Mouse (Mus musculus) heart, embryonic 10.5 days (tissue): ENCODE measurements at regions not wholly inside any gene's neighbourhood (a gene's known extent, or its start where the extent isn't known, plus 50 kb on each side); places are given as distances from the start of the nearest gene placed in this dataset.

ENCODE experiments used
- DNase-seq: peaks from one replicate; pipeline ENCODE4 v3.0.0-alpha.2; 2017; ENCODE audit warnings: low spot score
- H3K27ac ChIP-seq: fragments of 300-500 bp; sonication (generic); 2 replicates; pipeline ENCODE4 v1.5.1; 2016; ENCODE audit warnings: mild to moderate bottlenecking
- H3K27me3 ChIP-seq: fragments of 300-500 bp; sonication (generic); 2 replicates; pipeline ENCODE4 v1.6.1; 2016; ENCODE audit warnings: mild to moderate bottlenecking; ENCODE audit not compliant: poor library complexity, insufficient read depth, severe bottlenecking
- H3K36me3 ChIP-seq: fragments of 300-500 bp; sonication (generic); 2 replicates; pipeline ENCODE4 v1.6.1; 2016; ENCODE audit warnings: mild to moderate bottlenecking, moderate library complexity
- H3K4me1 ChIP-seq: fragments of 300-500 bp; sonication (generic); 2 replicates; pipeline ENCODE4 v1.6.1; 2016; ENCODE audit warnings: mild to moderate bottlenecking
- H3K4me3 ChIP-seq: fragments of 300-500 bp; sonication (generic); 2 replicates; pipeline ENCODE4 v1.5.1; 2016; ENCODE audit warnings: mild to moderate bottlenecking, moderate library complexity
- H3K9me3 ChIP-seq: fragments of 300-500 bp; sonication (generic); 2 replicates; pipeline ENCODE4 v1.6.1; 2016; ENCODE audit warnings: mild to moderate bottlenecking, moderate library complexity
- WGBS: fragments of 180-500 bp; shearing (Covaris S2); methylation state at CpG from one replicate; pipeline ENCODE4 v1.1.7; 2016; 5-methylcytosine and 5-hydroxymethylcytosine counted together

DNA sequence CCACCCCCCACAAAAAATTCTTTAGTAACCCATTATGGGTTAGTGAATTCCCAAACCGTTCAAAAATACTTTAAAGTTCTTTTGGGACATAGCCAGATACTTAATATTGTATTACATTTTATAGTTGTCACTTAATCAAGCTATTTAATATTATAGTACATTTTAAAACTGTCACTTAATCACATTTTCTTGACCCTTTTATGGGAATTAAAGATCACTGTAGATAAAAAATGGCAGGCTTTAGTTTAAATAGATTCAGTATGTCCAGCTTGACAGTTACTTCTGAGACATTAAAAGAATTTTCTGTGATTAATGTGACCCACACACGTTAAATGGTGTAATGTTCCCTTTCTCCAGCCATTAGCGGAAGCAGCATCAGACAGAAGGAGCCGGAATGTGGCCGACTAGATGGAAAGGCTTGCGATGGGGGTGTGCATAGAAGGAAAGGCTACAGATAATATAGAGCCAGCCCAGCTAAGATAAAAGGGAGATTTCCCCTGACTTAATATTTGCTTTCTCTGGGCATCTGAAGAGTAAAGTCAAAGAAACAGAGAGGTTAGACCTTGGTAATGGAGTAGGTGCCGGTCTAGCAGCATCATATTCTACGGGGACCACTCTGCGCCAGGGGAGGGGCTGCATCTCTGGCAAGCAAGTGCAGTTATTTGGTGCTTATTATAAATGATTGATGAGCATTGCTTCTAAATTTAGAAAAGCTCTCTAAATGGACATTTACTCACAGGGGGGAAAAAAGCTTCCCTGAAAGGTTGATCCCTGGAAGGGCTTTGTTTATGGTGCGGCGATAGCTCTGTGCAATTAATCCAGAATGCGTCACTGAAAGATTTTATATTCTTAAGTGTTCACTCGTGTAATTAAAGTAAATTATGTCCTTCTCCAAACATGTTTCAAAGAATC, 331.8 kb upstream of the Meis1 start:
- DNase-seq = no peak
- Histone ChIP-seq H3K4me3 (no peak overlapping the region), H3K36me3 (no peaks in the 10 kb centered on the region), H3K27me3 (no peaks in the 10 kb centered on the region), H3K4me1 (no peaks in the 10 kb centered on the region), H3K9me3 (no peaks in the 10 kb centered on the region), H3K27ac (no peak overlapping the region)
- 64% methylated on average over 13 of the region's 13 CpGs for WGBS

DNA sequence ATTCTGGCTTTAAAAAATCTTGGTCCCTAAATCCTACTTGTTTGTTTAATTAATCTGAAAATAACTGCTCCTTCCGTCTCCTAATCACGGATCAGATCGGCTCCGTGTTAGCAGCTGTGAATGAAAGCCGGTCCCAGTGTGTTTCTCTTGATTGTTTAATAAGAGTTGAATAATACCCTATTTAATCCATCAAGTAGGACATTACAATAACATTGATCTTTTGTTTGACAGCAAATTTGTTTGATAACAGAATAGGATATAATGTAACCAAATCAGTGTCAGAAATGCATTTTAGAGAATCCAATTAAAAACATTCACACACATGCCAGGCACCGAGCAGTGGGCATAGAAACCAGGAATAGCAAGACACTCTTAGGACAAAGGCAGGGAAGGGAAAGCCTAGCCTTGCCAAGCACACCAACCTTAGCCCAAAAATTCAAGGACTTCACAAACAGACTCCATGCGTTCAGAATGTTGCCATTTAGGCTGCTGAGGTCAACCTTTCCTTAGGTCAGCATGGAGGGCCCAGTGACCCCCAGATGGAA, 332.5 kb upstream of the Meis1 start:
- Histone ChIP-seq H3K27ac (no peak overlapping the region), H3K4me3 (no peak overlapping the region), H3K9me3 (no peaks in the 10 kb centered on the region), H3K36me3 (no peaks in the 10 kb centered on the region), H3K27me3 (no peaks in the 10 kb centered on the region), H3K4me1 (no peaks in the 10 kb centered on the region)
- DNase-seq = no peak
- WGBS = 75% methylated on average over 7 of the region's 7 CpGs

DNA sequence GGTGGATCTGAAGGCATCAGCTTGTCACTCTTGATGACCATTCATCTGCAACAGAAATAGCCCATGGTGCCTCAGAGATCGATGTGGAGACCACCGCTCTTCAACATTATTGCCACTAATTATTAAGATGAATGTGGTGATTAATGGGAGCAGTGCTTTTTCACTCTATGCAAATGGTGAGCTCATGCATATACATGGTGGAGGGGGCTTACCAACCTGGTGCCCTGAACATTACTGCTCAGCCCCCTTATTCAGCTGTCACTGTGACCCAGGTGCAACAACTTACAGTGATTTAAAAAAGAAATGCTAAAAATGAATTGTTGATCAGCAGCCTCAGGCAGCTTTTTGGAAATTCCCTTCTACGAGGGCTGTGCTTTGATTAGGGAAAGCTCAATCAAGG, 334.9 kb upstream of the Meis1 start:
- WGBS = 82% methylated on average over 3 of the region's 3 CpGs
- no peaks in the 10 kb centered on the region for H3K9me3 ChIP-seq
- H3K27me3 ChIP-seq = no peaks in the 10 kb centered on the region
- no peaks in the 10 kb centered on the region for H3K36me3 ChIP-seq
- H3K4me3 ChIP-seq = no peak overlapping the region
- DNase-seq = no peak
- no peaks in the 10 kb centered on the region for H3K4me1 ChIP-seq
- no peak overlapping the region for H3K27ac ChIP-seq

DNA sequence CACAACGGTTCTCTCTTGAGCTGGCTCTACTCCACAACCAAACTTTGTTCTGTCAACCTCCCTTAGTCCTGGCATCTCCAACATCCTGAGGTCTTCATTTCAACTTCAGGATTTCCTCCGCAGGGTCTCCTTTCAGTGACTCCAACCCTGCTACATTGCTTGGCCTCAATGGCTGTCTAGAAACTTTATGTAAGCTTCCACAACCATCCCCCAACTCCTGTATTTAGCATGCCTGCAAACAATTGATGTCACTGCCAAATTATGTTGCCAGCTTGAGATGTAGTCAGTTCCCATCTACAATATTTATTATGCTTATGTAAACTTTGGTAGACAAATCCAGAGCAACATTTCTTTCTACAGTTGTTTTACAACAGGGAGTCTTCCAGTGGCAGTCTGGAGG, 336.4 kb upstream of the Meis1 start:
- H3K4me1 ChIP-seq = no peaks in the 10 kb centered on the region
- no peaks in the 10 kb centered on the region for H3K36me3 ChIP-seq
- DNase-seq = no peak
- 75% methylated on average over 2 of the region's 2 CpGs for WGBS
- H3K4me3 ChIP-seq = no peak overlapping the region
- H3K27me3 ChIP-seq = no peaks in the 10 kb centered on the region
- no peak overlapping the region for H3K27ac ChIP-seq
- no peaks in the 10 kb centered on the region for H3K9me3 ChIP-seq

DNA sequence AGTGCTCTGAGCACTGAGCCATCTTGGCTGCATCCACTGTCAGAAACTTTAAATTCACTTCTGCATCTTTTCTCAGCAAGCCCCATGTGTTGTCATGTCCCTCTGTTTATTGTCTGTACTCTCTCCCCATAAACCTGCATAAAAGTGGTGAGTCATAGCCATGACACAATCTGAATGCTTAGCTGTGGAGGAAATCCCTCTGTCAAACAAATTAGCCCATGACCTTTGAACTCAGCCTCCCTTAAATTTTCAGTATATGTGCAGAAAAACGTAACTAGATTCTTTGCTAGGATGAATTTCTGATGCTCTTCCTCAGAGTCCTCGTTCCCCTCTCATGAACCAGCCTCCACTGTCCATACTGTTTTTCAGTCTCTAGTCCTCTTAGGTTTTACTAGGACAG, 337.4 kb upstream of the Meis1 start:
- H3K27me3 ChIP-seq = no peaks in the 10 kb centered on the region
- no peaks in the 10 kb centered on the region for H3K9me3 ChIP-seq
- H3K4me1 ChIP-seq = no peaks in the 10 kb centered on the region
- 63% methylated on average over 2 of the region's 2 CpGs for WGBS
- H3K27ac ChIP-seq = no peak overlapping the region
- no peaks in the 10 kb centered on the region for H3K36me3 ChIP-seq
- no peak for DNase-seq
- H3K4me3 ChIP-seq = no peak overlapping the region

DNA sequence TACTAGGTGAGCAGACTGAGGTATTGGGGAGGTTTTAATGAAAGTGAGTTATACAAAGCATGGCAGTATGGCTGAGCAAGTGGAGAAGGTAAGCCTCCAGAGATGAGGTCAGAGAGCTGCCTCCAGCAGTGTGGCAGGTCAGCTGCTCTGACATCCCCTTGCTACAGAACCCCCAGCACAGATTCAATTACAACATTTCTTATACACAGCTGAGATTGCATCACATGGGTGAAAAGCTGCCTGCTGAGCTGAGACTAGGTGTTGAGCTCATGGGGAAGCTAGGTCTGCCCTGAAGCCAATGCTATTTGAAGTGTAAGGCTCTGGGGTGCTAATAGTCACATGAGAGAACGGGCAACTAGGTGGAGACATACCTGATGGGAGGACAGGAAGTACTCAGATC, 350.4 kb upstream of the Meis1 start:
- Histone ChIP-seq H3K27me3 (no peaks in the 10 kb centered on the region), H3K36me3 (no peaks in the 10 kb centered on the region), H3K27ac (no peak overlapping the region), H3K4me3 (no peak overlapping the region), H3K4me1 (peaks cover 8% of the 10 kb centered on the region; the same call in 1 of the 2 replicates), H3K9me3 (no peaks in the 10 kb centered on the region)
- 48% methylated on average over 1 of the region's 1 CpGs for WGBS
- DNase-seq = no peak

DNA sequence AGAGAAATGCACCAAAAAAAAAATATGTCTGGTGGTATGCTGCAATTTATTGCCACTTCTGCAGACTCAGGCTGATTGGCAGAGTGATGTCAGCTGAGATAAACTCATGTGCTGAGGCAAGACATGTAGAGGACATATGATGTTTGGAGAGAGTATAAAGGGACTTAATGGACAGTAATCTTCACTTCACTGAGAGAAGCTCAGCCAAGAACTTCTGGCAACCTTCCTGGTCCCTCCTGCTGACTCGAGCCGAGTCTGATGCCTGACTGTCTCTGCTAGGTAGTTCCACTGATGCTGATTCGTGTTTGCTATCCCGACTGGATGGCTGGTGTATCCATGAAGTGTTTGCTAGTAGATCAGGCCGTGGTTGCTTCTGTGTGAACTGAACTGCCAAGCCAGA, 354.7 kb upstream of the Meis1 start:
- no peaks in the 10 kb centered on the region for H3K9me3 ChIP-seq
- H3K27ac ChIP-seq = no peak overlapping the region
- no peak overlapping the region for H3K4me3 ChIP-seq
- no peak for DNase-seq
- no peaks in the 10 kb centered on the region for H3K27me3 ChIP-seq
- 72% methylated on average over 5 of the region's 5 CpGs for WGBS
- H3K36me3 ChIP-seq = no peaks in the 10 kb centered on the region
- peaks cover 8% of the 10 kb centered on the region; the same call in 1 of the 2 replicates for H3K4me1 ChIP-seq

DNA sequence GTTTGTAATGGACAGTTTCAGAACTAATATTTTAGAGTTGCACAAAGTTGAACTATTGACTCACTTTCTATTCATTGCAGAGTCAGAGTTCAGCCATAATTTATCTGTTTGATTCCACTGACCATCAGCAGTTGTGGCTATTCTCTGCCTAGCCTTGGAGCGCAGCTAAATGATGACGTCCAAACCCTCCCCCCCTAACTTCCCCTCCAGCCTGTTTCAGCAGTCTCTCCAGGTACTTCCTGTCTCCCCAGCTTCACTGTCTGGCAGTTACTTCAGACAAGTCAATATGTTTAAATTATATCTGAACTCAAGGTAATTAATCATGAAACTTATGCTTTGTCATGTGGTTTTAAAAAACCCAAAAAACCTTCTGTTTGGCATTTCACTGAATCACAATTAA, 362.1 kb upstream of the Meis1 start:
- no peaks in the 10 kb centered on the region for H3K4me1 ChIP-seq
- no peak for DNase-seq

DNA sequence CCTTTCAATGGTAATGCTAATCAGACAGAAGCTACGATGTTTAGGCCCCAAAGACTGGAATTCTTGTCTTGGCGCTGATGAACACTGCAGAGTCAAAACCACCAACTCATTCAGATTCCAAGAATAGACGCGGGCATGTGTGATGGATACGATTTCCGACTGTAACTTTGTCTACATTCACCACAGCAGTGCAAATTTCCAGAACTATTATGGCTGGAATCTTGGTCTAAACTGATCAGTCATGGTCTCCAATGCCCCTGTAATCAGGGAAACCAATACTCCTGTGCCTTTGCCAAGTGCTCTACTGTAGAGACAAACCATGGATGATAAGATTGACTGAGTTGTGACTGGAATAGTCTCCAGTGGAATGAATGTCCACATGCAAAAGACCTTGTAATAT, 370.4 kb upstream of the Meis1 start:
- H3K9me3 ChIP-seq = no peaks in the 10 kb centered on the region
- H3K36me3 ChIP-seq = no peaks in the 10 kb centered on the region
- H3K4me3 ChIP-seq = no peak overlapping the region
- H3K27ac ChIP-seq = no peak overlapping the region
- H3K27me3 ChIP-seq = no peaks in the 10 kb centered on the region
- no peak for DNase-seq
- no peaks in the 10 kb centered on the region for H3K4me1 ChIP-seq
- WGBS = 91% methylated on average over 6 of the region's 6 CpGs

More for the DNA sequence above, 362.1 kb upstream of the Meis1 start:
- Histone ChIP-seq H3K9me3 (no peaks in the 10 kb centered on the region), H3K36me3 (no peaks in the 10 kb centered on the region), H3K27ac (no peak overlapping the region), H3K4me3 (no peak overlapping the region), H3K27me3 (no peaks in the 10 kb centered on the region)
- WGBS = 48% methylated on average over 2 of the region's 2 CpGs

DNA sequence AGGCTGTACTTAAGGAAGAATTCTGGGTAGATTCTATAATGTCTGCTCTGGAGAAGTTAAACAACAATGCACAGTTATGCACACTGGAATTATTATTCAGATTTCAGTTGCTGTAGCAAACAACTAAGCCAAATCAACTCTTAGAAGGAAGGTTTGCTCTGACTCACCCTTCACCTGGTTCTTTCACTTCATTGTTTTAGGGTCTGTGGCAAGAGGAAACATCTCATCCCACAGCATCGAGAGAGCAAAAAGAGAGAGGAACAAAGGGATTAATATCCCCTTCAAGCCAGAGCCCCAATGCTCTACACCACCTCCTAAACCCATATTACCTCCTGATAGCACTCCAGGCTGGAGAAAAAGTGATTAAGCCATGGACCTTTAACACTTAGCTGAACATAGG, 373.4 kb upstream of the Meis1 start:
- Histone ChIP-seq H3K27ac (no peak overlapping the region), H3K4me3 (no peak overlapping the region), H3K36me3 (no peaks in the 10 kb centered on the region), H3K27me3 (no peaks in the 10 kb centered on the region), H3K4me1 (no peaks in the 10 kb centered on the region), H3K9me3 (no peaks in the 10 kb centered on the region)
- DNase-seq = no peak
- WGBS = 58% methylated on average over 1 of the region's 1 CpGs

DNA sequence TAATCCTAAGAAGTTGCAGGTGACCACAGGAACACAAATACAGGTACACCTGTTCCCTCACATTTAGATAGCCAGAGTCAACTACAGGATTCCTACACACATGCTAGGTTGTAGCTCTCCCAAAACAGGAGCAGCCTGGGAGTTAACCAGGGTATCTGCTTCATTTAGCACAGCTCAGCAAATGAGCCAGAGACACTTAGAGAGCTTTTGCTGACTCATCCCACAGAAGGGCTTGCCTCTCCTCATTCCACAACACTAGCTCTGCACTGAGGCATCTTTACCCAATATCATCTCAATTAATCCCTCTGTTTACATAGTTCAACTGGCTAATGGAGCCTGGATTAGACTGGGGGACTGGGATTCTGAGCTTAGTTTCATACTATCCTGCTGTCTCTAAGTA, 375.6 kb upstream of the Meis1 start:
- H3K27me3 ChIP-seq = no peaks in the 10 kb centered on the region
- no peaks in the 10 kb centered on the region for H3K4me1 ChIP-seq
- H3K27ac ChIP-seq = no peak overlapping the region
- DNase-seq = no peak
- H3K9me3 ChIP-seq = no peaks in the 10 kb centered on the region
- no peaks in the 10 kb centered on the region for H3K36me3 ChIP-seq
- H3K4me3 ChIP-seq = no peak overlapping the region

DNA sequence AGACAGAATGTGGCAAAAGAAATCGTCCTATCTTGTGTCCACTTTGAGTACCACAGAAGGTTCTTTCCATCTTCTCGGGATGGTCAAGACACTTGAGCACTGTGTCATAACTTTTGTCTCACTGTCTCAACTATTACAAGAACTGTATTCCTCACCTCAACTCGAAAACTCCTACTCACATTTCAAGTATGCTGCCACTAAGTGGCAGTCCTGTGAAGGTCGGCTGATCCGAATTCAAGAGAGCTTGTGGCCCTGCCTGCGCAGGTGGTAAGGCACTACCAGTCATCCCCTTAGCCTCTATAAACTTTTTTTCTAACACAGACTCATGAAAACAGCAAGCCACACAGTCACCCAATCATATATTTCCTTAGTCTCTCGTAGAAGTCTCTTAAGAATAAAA, 381.6 kb upstream of the Meis1 start:
- no peaks in the 10 kb centered on the region for H3K9me3 ChIP-seq
- H3K4me3 ChIP-seq = no peak overlapping the region
- DNase-seq = no peak
- no peaks in the 10 kb centered on the region for H3K27me3 ChIP-seq
- no peaks in the 10 kb centered on the region for H3K36me3 ChIP-seq
- WGBS = 74% methylated on average over 7 of the region's 7 CpGs
- H3K4me1 ChIP-seq = no peaks in the 10 kb centered on the region
- no peak overlapping the region for H3K27ac ChIP-seq

DNA sequence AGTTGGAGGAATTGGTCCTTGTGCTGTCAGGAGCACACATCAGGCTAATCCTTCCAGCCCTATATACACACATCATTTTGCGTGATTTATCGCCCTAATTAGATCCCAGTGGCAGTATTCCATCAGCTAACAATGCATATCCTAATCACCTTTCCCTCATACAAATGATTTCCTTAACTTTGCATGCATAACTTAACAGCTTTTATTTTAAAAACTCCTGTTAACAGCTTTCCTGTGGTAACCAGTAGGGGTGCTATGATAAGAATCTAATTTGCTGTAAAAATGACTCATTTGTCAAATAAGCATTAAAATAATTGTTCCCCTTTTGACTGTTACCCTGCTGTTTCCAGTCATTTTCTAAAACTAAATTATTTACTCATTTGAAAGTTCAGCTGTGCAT, 401.4 kb upstream of the Meis1 start:
- no peak overlapping the region for H3K27ac ChIP-seq
- no peak for DNase-seq
- H3K4me3 ChIP-seq = no peak overlapping the region
- WGBS = 82% methylated on average over 2 of the region's 2 CpGs
- no peaks in the 10 kb centered on the region for H3K36me3 ChIP-seq
- H3K4me1 ChIP-seq = no peaks in the 10 kb centered on the region
- no peaks in the 10 kb centered on the region for H3K27me3 ChIP-seq
- H3K9me3 ChIP-seq = no peaks in the 10 kb centered on the region

DNA sequence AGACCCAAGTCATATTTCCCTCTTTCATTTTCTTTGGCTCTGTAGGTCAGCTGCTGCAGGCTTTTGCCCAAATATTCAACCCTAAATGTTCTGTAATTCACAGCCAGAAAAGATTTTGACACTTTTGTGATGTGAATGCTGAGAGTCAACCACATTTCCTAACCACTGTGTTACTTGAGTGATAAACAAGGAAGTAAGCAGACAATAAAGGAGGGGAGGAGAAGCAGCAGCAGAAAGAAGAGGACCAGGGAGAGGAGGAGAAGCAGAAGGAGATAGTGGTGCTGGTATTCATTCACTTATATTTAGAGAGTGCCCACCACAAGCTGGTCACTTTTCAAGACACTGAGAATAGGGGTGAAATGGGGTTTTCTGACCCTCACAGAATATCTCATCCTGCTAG, 404.5 kb upstream of the Meis1 start:
- no peak for DNase-seq
- H3K27me3 ChIP-seq = no peaks in the 10 kb centered on the region

More for the DNA sequence above, 404.5 kb upstream of the Meis1 start:
- Histone ChIP-seq H3K9me3 (no peaks in the 10 kb centered on the region), H3K4me1 (no peaks in the 10 kb centered on the region), H3K36me3 (no peaks in the 10 kb centered on the region), H3K27ac (no peak overlapping the region), H3K4me3 (no peak overlapping the region)
